Mouse (Mus musculus) embryonic facial prominence, embryonic 12.5 days (tissue): ENCODE measurements around the gene Gys1. TPM values are rescaled to one million over a fixed set of nuclear protein-coding genes. Genes with fewer than 3 reads are reported as not detected.
A peak's percentile ranks its signal among the peaks of the same experiment; 100 is the strongest.
"Not testable (repeated sequence)": the region's sequence is repeated elsewhere in the genome, so short reads cannot be mapped to it uniquely, and the experiment has no call there.

Experiments
- ATAC-seq: fragments of 200-750 bp; cut with Nextera tagmentation; 2 replicates; pipeline ENCODE4 v1.8.0; 2017; ENCODE audit not compliant: insufficient number of reproducible peaks, insufficient read depth, low FRiP score, low TSS enrichment
- H3K27ac ChIP-seq: fragments of 300-500 bp; sonication (generic); 2 replicates; pipeline ENCODE4 v1.5.1; 2016; ENCODE audit warnings: mild to moderate bottlenecking
- H3K27me3 ChIP-seq: fragments of 300-500 bp; sonication (generic); 2 replicates; pipeline ENCODE4 v1.6.1; 2016; ENCODE audit warnings: mild to moderate bottlenecking, moderate library complexity
- H3K36me3 ChIP-seq: fragments of 300-500 bp; sonication (generic); 2 replicates; pipeline ENCODE4 v1.6.1; 2016; ENCODE audit warnings: mild to moderate bottlenecking
- H3K4me1 ChIP-seq: fragments of 300-500 bp; sonication (generic); 2 replicates; pipeline ENCODE4 v1.6.1; 2016
- H3K4me2 ChIP-seq: fragments of 300-500 bp; sonication (generic); replicated peaks from 2 replicates; pipeline ENCODE4 v1.6.1; 2016; ENCODE audit warnings: mild to moderate bottlenecking, moderate library complexity
- H3K4me3 ChIP-seq: fragments of 300-500 bp; sonication (generic); 2 replicates; pipeline ENCODE4 v1.5.1; 2016; ENCODE audit warnings: mild to moderate bottlenecking
- H3K9ac ChIP-seq: fragments of 300-500 bp; sonication (generic); 2 replicates; pipeline ENCODE4 v1.6.1; 2016; ENCODE audit warnings: mild to moderate bottlenecking, moderate library complexity
- H3K9me3 ChIP-seq: fragments of 300-500 bp; sonication (generic); 2 replicates; pipeline ENCODE4 v1.6.1; 2016; ENCODE audit warnings: mild to moderate bottlenecking, moderate library complexity
- whole genome bisulfite sequencing: fragments of 180-500 bp; shearing (Covaris S2); methylation state at CpG from one replicate; pipeline ENCODE4 v1.1.7; 2016; 5-methylcytosine and 5-hydroxymethylcytosine counted together
- polyA plus RNA-seq: library from polyadenylated mRNA; unstranded; fragments of >200 nt; fragmentation: Nextera tagmentation; extraction: Ambion mirVana; gene quantifications from 2 replicates; pipeline ENCODE4 v1.2.1, GENCODE M21; 2016

Gys1 gene
- polyA plus RNA-seq, 1 experiment from 2014 or later, result 43.2 TPM

DNA sequence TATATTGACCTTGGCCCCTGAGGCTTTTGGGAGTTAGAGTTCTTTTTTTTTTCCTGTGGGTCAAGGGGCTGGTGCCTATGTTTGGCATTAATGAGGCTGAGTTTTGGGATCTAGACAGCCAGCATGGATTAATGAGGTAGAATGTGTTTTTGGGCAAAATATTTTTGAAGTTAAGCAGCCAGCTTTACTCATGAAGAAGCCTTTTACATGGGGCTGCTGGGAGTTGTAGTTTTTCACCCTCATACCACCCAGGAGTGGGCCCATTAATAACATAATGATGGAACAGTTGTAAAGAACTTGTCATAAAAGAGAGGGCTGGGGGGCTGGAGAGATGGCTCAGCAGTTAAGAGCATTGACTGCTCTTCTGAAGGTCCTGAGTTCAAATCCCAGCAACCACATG, 11.9 kb downstream of the Gys1 start:
- Histone ChIP-seq H3K27me3 (no peaks in the 10 kb centered on the region), H3K9ac (no peak overlapping the region), H3K4me1 (no peaks in the 10 kb centered on the region), H3K36me3 (peaks cover 56% of the 10 kb centered on the region), H3K9me3 (no peaks in the 10 kb centered on the region), H3K27ac (no peak overlapping the region), H3K4me3 (no peak overlapping the region), H3K4me2 (no peak overlapping the region)
- no peak for ATAC-seq

GRCm38 (mm10) chr7:45447325-45447990, 12.8 kb downstream of the Gys1 start:
- H3K36me3 ChIP-seq, result peaks cover 61% of the 10 kb centered on the region
- WGBS, result 27% methylated on average over 11 of the region's 11 CpGs
- H3K27me3 ChIP-seq, result no peaks in the 10 kb centered on the region
- no peak overlapping the region for H3K4me2 ChIP-seq
- H3K27ac ChIP-seq, result no peak overlapping the region
- H3K9ac ChIP-seq, result no peak overlapping the region
- ATAC-seq, result no peak
- no peaks in the 10 kb centered on the region for H3K9me3 ChIP-seq
- no peaks in the 10 kb centered on the region for H3K4me1 ChIP-seq
- H3K4me3 ChIP-seq, result no peak overlapping the region

DNA sequence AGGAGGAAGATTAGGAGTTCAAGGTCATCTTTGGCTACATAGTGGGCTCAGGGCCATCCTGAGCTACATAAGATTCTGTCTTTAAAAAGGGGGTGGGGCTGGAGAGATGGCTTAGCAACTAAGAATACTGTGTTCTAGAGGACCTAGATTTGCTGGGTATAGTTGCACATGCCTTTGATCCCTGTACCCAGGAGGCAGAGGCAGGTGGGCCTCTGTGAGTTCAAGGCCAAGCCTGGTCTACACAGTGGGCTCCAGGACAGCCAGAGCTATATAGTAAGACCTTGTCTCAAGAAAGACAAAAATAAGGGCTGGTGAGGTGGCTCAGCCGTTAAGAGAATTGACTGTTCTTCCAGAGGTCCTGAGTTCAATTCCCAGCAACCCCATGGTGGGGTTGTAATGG, 15.3 kb downstream of the Gys1 start:
- Histone ChIP-seq H3K4me2 (no peak overlapping the region), H3K36me3 (peaks cover 56% of the 10 kb centered on the region), H3K9me3 (no peaks in the 10 kb centered on the region), H3K27me3 (no peaks in the 10 kb centered on the region), H3K4me1 (no peaks in the 10 kb centered on the region), H3K9ac (no peak overlapping the region), H3K4me3 (no peak overlapping the region), H3K27ac (no peak overlapping the region)
- ATAC-seq, result no peak
- 86% methylated on average over 1 of the region's 1 CpGs for WGBS

- no peak overlapping the region for H3K9ac ChIP-seq
- H3K27ac ChIP-seq, result no peak overlapping the region
- no peak overlapping the region for H3K4me2 ChIP-seq
- no peaks in the 10 kb centered on the region for H3K27me3 ChIP-seq
- no peaks in the 10 kb centered on the region for H3K9me3 ChIP-seq
- peak; percentile 75; the same call in 1 of the 2 replicates for ATAC-seq
- H3K36me3 ChIP-seq, result peaks cover 69% of the 10 kb centered on the region
- H3K4me1 ChIP-seq, result no peaks in the 10 kb centered on the region
- 53% methylated on average over 23 of the region's 23 CpGs for WGBS
- no peak overlapping the region for H3K4me3 ChIP-seq
Measured at GRCm38 (mm10) chr7:45451344-45451982, 16.8 kb downstream of the Gys1 start.

- H3K4me1 ChIP-seq, result peaks cover 14% of the 10 kb centered on the region
- no peak overlapping the region for H3K27ac ChIP-seq
- no peaks in the 10 kb centered on the region for H3K27me3 ChIP-seq
- 89% methylated on average over 15 of the region's 15 CpGs for WGBS
- no peak overlapping the region for H3K9ac ChIP-seq
- H3K9me3 ChIP-seq, result no peaks in the 10 kb centered on the region
- peaks cover 67% of the 10 kb centered on the region for H3K36me3 ChIP-seq
- H3K4me3 ChIP-seq, result no peak overlapping the region
- ATAC-seq, result no peak
- H3K4me2 ChIP-seq, result no peak overlapping the region
Measured at GRCm38 (mm10) chr7:45454971-45455370, 20.3 kb downstream of the Gys1 start.

- WGBS, result 71% methylated on average over 13 of the region's 13 CpGs
- H3K27me3 ChIP-seq, result no peaks in the 10 kb centered on the region
- H3K4me1 ChIP-seq, result peaks cover 24% of the 10 kb centered on the region
- no peaks in the 10 kb centered on the region for H3K9me3 ChIP-seq
- H3K9ac ChIP-seq, result no peak overlapping the region
- no peak for ATAC-seq
- H3K36me3 ChIP-seq, result peaks cover 60% of the 10 kb centered on the region
- no peak overlapping the region for H3K4me2 ChIP-seq
- 0 out of 2 replicates have a peak overlapping the region, but pooled peaks have one; percentile 30 for H3K27ac ChIP-seq
- H3K4me3 ChIP-seq, result no peak overlapping the region
Measured at GRCm38 (mm10) chr7:45455932-45456696, 21.5 kb downstream of the Gys1 start.

GRCm38 (mm10) chr7:45456721-45457203, 22.1 kb downstream of the Gys1 start:
- 51% methylated on average over 9 of the region's 9 CpGs for WGBS
- Histone ChIP-seq H3K27ac (peak overlapping the region; percentile 30; the same call in 1 of the 2 replicates), H3K9ac (no peak overlapping the region; the same call in 1 of the 2 replicates), H3K9me3 (no peaks in the 10 kb centered on the region), H3K4me3 (0 out of 2 replicates have a peak overlapping the region, but pooled peaks have one; percentile 89), H3K4me2 (no peak overlapping the region), H3K27me3 (no peaks in the 10 kb centered on the region), H3K4me1 (peaks cover 24% of the 10 kb centered on the region), H3K36me3 (peaks cover 61% of the 10 kb centered on the region)
- ATAC-seq, result no peak

DNA sequence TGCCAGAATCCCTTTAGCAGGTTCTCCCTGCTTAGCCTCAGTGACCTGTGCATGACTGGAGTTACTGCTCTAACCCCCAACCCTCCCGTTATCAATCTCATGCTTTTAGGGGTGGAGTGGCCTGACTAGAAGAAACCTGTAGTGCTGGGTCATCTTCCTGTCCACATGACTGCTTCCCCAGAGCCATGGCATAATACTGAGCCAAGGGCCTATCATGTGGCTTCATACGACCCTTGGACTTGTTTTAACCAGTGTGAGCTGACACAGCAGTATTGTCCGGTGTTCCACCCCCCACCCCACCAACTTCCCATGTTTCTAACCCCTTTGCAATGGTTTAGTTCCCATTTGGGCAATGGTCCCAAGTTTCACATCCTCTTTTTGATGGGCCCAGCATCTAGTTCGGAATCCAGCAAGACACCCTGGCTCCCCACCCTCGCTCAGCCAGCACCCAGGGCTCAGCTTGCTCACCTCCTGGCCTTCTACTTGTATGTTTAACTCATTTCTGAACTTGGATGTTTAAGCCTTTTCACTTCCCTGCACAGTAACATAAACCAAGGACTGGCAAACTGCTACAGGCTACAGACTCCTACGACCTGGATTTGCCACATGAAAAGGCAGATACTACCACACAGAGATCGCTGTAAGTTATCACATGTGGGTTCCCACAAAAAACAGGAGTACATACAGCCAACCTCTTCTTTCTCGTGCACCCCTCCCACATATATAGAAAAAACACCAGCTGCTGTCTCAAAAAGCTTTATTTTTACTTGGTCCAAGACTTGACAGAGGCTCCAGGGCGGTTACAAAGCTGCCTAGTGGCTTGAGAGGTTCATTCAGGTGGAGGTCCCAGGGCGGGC, 22.8 kb downstream of the Gys1 start:
- Histone ChIP-seq H3K27me3 (no peaks in the 10 kb centered on the region), H3K9ac (peak overlapping the region; percentile 89), H3K4me2 (peak overlapping the region; percentile 73), H3K4me3 (peak overlapping the region; percentile 89), H3K27ac (0 out of 2 replicates have a peak overlapping the region, but pooled peaks have one; percentile 42), H3K36me3 (peaks cover 61% of the 10 kb centered on the region), H3K9me3 (no peaks in the 10 kb centered on the region), H3K4me1 (peaks cover 24% of the 10 kb centered on the region)
- WGBS, result 69% methylated on average over 10 of the region's 10 CpGs
- ATAC-seq, result no peak

DNA sequence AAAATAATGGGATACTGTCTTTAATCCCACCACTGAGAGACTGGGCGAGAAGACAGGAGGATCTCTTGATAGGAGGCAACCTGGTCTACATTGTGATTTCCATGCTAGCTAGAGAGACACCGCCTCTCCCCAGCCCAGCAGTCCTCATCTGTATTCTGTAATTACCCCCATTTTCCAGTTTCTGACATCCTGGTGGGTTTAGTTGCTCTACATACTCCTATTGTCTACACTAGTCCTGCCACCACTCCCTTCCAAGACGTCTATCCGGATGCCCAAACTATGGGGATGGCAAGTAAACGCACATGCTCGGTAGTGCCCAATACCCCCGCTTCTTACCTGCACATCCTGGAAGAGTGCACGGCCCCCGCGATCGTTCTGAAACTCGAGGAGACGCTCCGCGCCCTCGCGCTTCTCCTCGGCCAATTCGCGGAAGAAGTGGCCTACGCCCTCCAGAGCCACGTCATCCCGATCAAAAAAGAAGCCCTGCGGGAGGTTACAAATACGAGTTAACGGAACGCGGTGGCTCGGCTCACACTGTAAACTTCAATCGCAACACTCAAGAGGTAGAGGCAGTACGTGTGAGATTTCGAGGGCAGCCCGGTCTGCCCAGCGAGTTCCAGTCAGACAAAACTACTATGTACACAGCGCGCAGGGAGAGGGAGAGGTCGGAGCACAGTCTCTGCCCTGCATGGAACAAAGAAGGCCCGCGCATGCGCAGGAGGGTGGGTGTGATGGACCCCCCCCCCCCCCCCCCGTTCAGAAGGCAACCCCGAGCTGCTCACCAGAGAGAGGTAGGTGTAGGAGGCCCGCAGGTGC, 24.3 kb downstream of the Gys1 start:
- WGBS, result under 1% methylated on average over 43 of the region's 43 CpGs

DNA sequence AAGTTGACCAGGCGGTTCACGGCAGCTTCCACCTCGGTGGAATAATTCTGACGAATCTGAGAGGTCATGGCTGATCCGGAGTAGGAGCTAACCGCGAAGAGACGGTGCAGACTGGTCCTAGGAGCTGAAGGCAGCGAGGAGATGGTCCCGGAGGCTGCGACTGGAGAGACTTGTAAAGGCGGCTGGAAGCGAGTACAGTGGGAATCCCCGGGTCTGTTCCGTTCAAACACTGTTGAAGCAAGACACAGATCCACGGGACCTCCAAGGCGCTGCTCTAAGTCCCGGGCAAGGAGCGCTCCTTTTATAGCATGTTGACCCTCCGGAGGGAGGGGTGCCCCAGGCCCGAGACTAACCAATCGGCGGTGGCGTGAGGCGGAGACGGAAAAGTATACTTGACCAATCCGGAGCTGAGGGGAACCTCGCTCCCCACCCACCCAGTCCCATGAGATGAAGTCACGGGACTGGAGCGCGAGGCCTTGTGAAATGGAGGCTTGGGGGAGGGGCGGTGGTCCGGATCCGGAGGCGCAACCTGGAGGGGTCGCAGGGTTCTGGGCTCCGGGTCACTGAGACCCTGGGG, 25.0 kb downstream of the Gys1 start, which contains the start of gene Ftl1:
Gene Ftl1, minus strand, starts transcription at position 321 of the 577 bp plus-strand sequence.
- Histone ChIP-seq H3K9ac (peak within 1 kb of the TSS; percentile 89), H3K27ac (peak within 1 kb of the TSS; percentile 97), H3K4me2 (peak within 1 kb of the TSS; percentile 73), H3K36me3 (peaks cover 61% of the 10 kb centered on the region), H3K4me1 (peaks cover 24% of the 10 kb centered on the region), H3K4me3 (peak within 1 kb of the TSS; percentile 89)
- WGBS, result under 1% methylated on average over 28 of the region's 37 CpGs
- ATAC-seq, result peak; percentile 94
- not testable (repeated sequence) for H3K9me3 ChIP-seq, H3K27me3 ChIP-seq

More for the DNA sequence above, 24.3 kb downstream of the Gys1 start:
- Histone ChIP-seq H3K36me3 (peaks cover 62% of the 10 kb centered on the region), H3K27me3 (no peaks in the 10 kb centered on the region), H3K4me2 (peak overlapping the region; percentile 73), H3K4me3 (peak overlapping the region; percentile 89), H3K27ac (peak overlapping the region; percentile 97), H3K4me1 (peaks cover 24% of the 10 kb centered on the region), H3K9ac (peak overlapping the region; percentile 89), H3K9me3 (no peaks in the 10 kb centered on the region)
- ATAC-seq, result peak; percentile 57
